Mouse (Mus musculus) ES-Bruce4 (cell line): ENCODE results near the gene Tmem120a.

Experiments used
- CTCF ChIP-seq: IDR thresholded peaks from one replicate; pipeline ENCODE4 v1.8.1; 2011; ENCODE audit warnings: low read depth, low read length
- EP300 ChIP-seq: IDR thresholded peaks from 2 replicates; pipeline ENCODE4 v1.6.1; 2011; ENCODE audit warnings: low read depth, low read length; ENCODE audit not compliant: insufficient read depth
- POLR2A ChIP-seq: IDR thresholded peaks from one replicate; pipeline ENCODE4 v1.8.1; 2011; ENCODE audit warnings: low read length; ENCODE audit not compliant: insufficient read depth

GRCm38 (mm10) chr5:135711582-135712355, 32.5 kb downstream of the Tmem120a start:
- TF ChIP-seq CTCF (no peak), POLR2A (no peak), EP300 (no peak)
